Mouse (Mus musculus): ENCODE measurements at regions not wholly inside any gene's neighbourhood (a gene's known extent, or its start where the extent isn't known, plus 50 kb on each side); places are given as distances from the start of the nearest gene placed in this dataset.

- Histone ChIP-seq H3K27ac (0 out of 2 replicates have a peak overlapping the region, but pooled peaks have one; percentile 5), H3K4me1 (replicated peaks; ENCODE audit: control insufficient read depth, insufficient read depth, low read length) (no peaks in the 10 kb centered on the region), H3K9me3 (ENCODE audit: control insufficient read depth, low read length) (no peaks in the 10 kb centered on the region), H3K27me3 (ENCODE audit: control insufficient read depth, insufficient read depth, low read length) (no peaks in the 10 kb centered on the region), H3K9ac (no peak overlapping the region), H3K36me3 (replicated peaks; ENCODE audit: control insufficient read depth, insufficient read depth) (no peaks in the 10 kb centered on the region), H3K4me3 (replicated peaks; ENCODE audit: low read length) (no peak overlapping the region), H3K4me2 (replicated peaks) (no peak overlapping the region)
- no peak for DNase-seq (ENCODE audit: low spot score)
- peak; percentile 31; the same call in 1 of the 2 replicates for ATAC-seq (ENCODE audit: low FRiP score)
- 55% methylated on average over 4 of the region's 4 CpGs for WGBS
Measured at GRCm38 (mm10) chr10:97925568-97925967, 199.0 kb upstream of the C030005K15Rik start.

GRCm38 (mm10) chr10:97940345-97940744 lies 213.8 kb upstream of the C030005K15Rik start:
- whole genome bisulfite sequencing, result 88% methylated on average over 2 of the region's 2 CpGs
- H3K27me3 ChIP-seq (ENCODE audit: control insufficient read depth, insufficient read depth, low read length), result no peaks in the 10 kb centered on the region
- no peak overlapping the region for H3K4me2 ChIP-seq (replicated peaks)
- no peaks in the 10 kb centered on the region for H3K4me1 ChIP-seq (replicated peaks; ENCODE audit: control insufficient read depth, insufficient read depth, low read length)
- H3K36me3 ChIP-seq (replicated peaks; ENCODE audit: control insufficient read depth, insufficient read depth), result no peaks in the 10 kb centered on the region
- no peak overlapping the region for H3K4me3 ChIP-seq (replicated peaks; ENCODE audit: low read length)
- ATAC-seq (ENCODE audit: low FRiP score), result no peak
- DNase-seq (ENCODE audit: low spot score), result no peak
- H3K9me3 ChIP-seq (ENCODE audit: control insufficient read depth, low read length), result no peaks in the 10 kb centered on the region
- H3K27ac ChIP-seq, result no peak overlapping the region
- H3K9ac ChIP-seq, result no peak overlapping the region

- Histone ChIP-seq H3K4me3 (replicated peaks; ENCODE audit: low read length) (no peak overlapping the region), H3K9ac (no peak overlapping the region), H3K27me3 (ENCODE audit: control insufficient read depth, insufficient read depth, low read length) (no peaks in the 10 kb centered on the region), H3K36me3 (replicated peaks; ENCODE audit: control insufficient read depth, insufficient read depth) (no peaks in the 10 kb centered on the region), H3K4me2 (replicated peaks) (no peak overlapping the region), H3K27ac (no peak overlapping the region), H3K4me1 (replicated peaks; ENCODE audit: control insufficient read depth, insufficient read depth, low read length) (no peaks in the 10 kb centered on the region), H3K9me3 (ENCODE audit: control insufficient read depth, low read length) (no peaks in the 10 kb centered on the region)
- 88% methylated on average over 1 of the region's 1 CpGs for WGBS
- ATAC-seq (ENCODE audit: low FRiP score), result no peak
- no peak for DNase-seq (ENCODE audit: low spot score)
Measured at GRCm38 (mm10) chr10:97965881-97966280, 239.3 kb upstream of the C030005K15Rik start.

- no peak for ATAC-seq (ENCODE audit: low FRiP score)
- H3K27me3 ChIP-seq (ENCODE audit: control insufficient read depth, insufficient read depth, low read length), result no peaks in the 10 kb centered on the region
- H3K36me3 ChIP-seq (replicated peaks; ENCODE audit: control insufficient read depth, insufficient read depth), result no peaks in the 10 kb centered on the region
- DNase-seq (ENCODE audit: low spot score), result peak; percentile 35
- H3K27ac ChIP-seq, result no peak overlapping the region
- no peak overlapping the region for H3K4me2 ChIP-seq (replicated peaks)
- no peaks in the 10 kb centered on the region for H3K9me3 ChIP-seq (ENCODE audit: control insufficient read depth, low read length)
- H3K9ac ChIP-seq, result no peak overlapping the region
- no peaks in the 10 kb centered on the region for H3K4me1 ChIP-seq (replicated peaks; ENCODE audit: control insufficient read depth, insufficient read depth, low read length)
- 73% methylated on average over 2 of the region's 2 CpGs for WGBS
- no peak overlapping the region for H3K4me3 ChIP-seq (replicated peaks; ENCODE audit: low read length)
Measured at GRCm38 (mm10) chr10:97966931-97967330, 240.4 kb upstream of the C030005K15Rik start.

GRCm38 (mm10) chr10:98007037-98007436 lies 280.5 kb upstream of the C030005K15Rik start:
- Histone ChIP-seq H3K4me1 (replicated peaks; ENCODE audit: control insufficient read depth, insufficient read depth, low read length) (peaks cover 5% of the 10 kb centered on the region), H3K9ac (no peak overlapping the region), H3K4me2 (replicated peaks) (peak overlapping the region; percentile 4; the same call in 1 of the 2 replicates), H3K9me3 (ENCODE audit: control insufficient read depth, low read length) (no peaks in the 10 kb centered on the region), H3K4me3 (replicated peaks; ENCODE audit: low read length) (no peak overlapping the region), H3K27ac (0 out of 2 replicates have a peak overlapping the region, but pooled peaks have one; percentile 20), H3K36me3 (replicated peaks; ENCODE audit: control insufficient read depth, insufficient read depth) (no peaks in the 10 kb centered on the region), H3K27me3 (ENCODE audit: control insufficient read depth, insufficient read depth, low read length) (no peaks in the 10 kb centered on the region)
- DNase-seq (ENCODE audit: low spot score) (peak; percentile 43), ATAC-seq (ENCODE audit: low FRiP score) (peak; percentile 43; the same call in 1 of the 2 replicates)
- 18% methylated on average over 4 of the region's 4 CpGs for WGBS

- Histone ChIP-seq H3K36me3 (replicated peaks; ENCODE audit: control insufficient read depth, insufficient read depth) (no peaks in the 10 kb centered on the region), H3K9ac (no peak overlapping the region), H3K4me1 (replicated peaks; ENCODE audit: control insufficient read depth, insufficient read depth, low read length) (peaks cover 5% of the 10 kb centered on the region), H3K27me3 (ENCODE audit: control insufficient read depth, insufficient read depth, low read length) (no peaks in the 10 kb centered on the region), H3K27ac (no peak overlapping the region), H3K4me2 (replicated peaks) (no peak overlapping the region), H3K4me3 (replicated peaks; ENCODE audit: low read length) (no peak overlapping the region), H3K9me3 (ENCODE audit: control insufficient read depth, low read length) (no peaks in the 10 kb centered on the region)
- DNase-seq (ENCODE audit: low spot score), result no peak
- WGBS, result 20% methylated on average over 1 of the region's 1 CpGs
- ATAC-seq (ENCODE audit: low FRiP score), result no peak
Measured at GRCm38 (mm10) chr10:98008355-98008754, 281.8 kb upstream of the C030005K15Rik start.

GRCm38 (mm10) chr10:98012916-98013315 lies 286.4 kb upstream of the C030005K15Rik start:
- H3K4me3 ChIP-seq (replicated peaks; ENCODE audit: low read length), result no peak overlapping the region
- no peaks in the 10 kb centered on the region for H3K27me3 ChIP-seq (ENCODE audit: control insufficient read depth, insufficient read depth, low read length)
- no peak overlapping the region for H3K4me2 ChIP-seq (replicated peaks)
- H3K27ac ChIP-seq, result no peak overlapping the region
- WGBS, result 75% methylated on average over 2 of the region's 2 CpGs
- H3K9ac ChIP-seq, result no peak overlapping the region
- H3K9me3 ChIP-seq (ENCODE audit: control insufficient read depth, low read length), result no peaks in the 10 kb centered on the region
- DNase-seq (ENCODE audit: low spot score) (no peak), ATAC-seq (ENCODE audit: low FRiP score) (no peak)
- no peaks in the 10 kb centered on the region for H3K36me3 ChIP-seq (replicated peaks; ENCODE audit: control insufficient read depth, insufficient read depth)
- H3K4me1 ChIP-seq (replicated peaks; ENCODE audit: control insufficient read depth, insufficient read depth, low read length), result no peaks in the 10 kb centered on the region

- H3K27ac ChIP-seq, result no peak overlapping the region; the same call in 1 of the 2 replicates
Measured at GRCm38 (mm10) chr10:98014985-98015902, 288.7 kb upstream of the C030005K15Rik start.

GRCm38 (mm10) chr10:98016596-98017304 lies 290.2 kb upstream of the C030005K15Rik start:
- no peak for ATAC-seq (ENCODE audit: low FRiP score)
- Histone ChIP-seq H3K27ac (no peak overlapping the region), H3K9ac (no peak overlapping the region), H3K9me3 (ENCODE audit: control insufficient read depth, low read length) (no peaks in the 10 kb centered on the region), H3K36me3 (replicated peaks; ENCODE audit: control insufficient read depth, insufficient read depth) (no peaks in the 10 kb centered on the region), H3K4me2 (replicated peaks) (no peak overlapping the region), H3K27me3 (ENCODE audit: control insufficient read depth, insufficient read depth, low read length) (no peaks in the 10 kb centered on the region), H3K4me3 (replicated peaks; ENCODE audit: low read length) (no peak overlapping the region), H3K4me1 (replicated peaks; ENCODE audit: control insufficient read depth, insufficient read depth, low read length) (no peaks in the 10 kb centered on the region)
- DNase-seq (ENCODE audit: low spot score), result no peak
- 93% methylated on average over 2 of the region's 2 CpGs for WGBS

More at GRCm38 (mm10) chr10:98014985-98015902, 288.7 kb upstream of the C030005K15Rik start:
- Histone ChIP-seq H3K27me3 (ENCODE audit: control insufficient read depth, insufficient read depth, low read length) (no peaks in the 10 kb centered on the region), H3K4me3 (replicated peaks; ENCODE audit: low read length) (no peak overlapping the region), H3K9ac (no peak overlapping the region), H3K9me3 (ENCODE audit: control insufficient read depth, low read length) (no peaks in the 10 kb centered on the region), H3K36me3 (replicated peaks; ENCODE audit: control insufficient read depth, insufficient read depth) (no peaks in the 10 kb centered on the region), H3K4me2 (replicated peaks) (no peak overlapping the region), H3K4me1 (replicated peaks; ENCODE audit: control insufficient read depth, insufficient read depth, low read length) (no peaks in the 10 kb centered on the region)
- WGBS, result 66% methylated on average over 10 of the region's 10 CpGs
- DNase-seq (ENCODE audit: low spot score) (no peak), ATAC-seq (ENCODE audit: low FRiP score) (no peak)
